Mouse (Mus musculus): ENCODE results near the gene Traf5. TPM values are rescaled to one million over a fixed set of nuclear protein-coding genes. Genes with fewer than 3 reads are reported as not detected.

Traf5 gene
- polyA plus RNA-seq, 1 experiment = 1.0 TPM

DNA sequence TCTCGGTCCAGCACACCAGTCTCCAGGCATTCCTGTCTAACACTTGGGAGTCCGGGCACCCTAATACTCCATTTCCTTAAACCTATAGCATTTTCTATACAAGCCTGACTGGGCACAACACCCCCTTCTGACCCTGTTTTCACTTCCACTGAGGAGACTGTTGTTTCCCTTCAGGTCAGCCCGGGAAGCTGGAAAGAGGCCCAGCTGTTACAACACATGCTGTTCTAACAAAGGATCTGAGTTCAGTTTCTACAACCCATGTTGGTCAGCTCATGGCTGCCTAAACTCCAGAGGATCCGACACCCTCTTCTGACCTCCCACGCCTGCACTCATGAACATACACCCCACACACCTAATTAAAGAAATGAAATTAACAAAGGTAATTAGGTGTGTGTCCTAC lies 39.4 kb downstream of the Traf5 start:
- no peak for TF ChIP-seq GATA1 (IDR thresholded peaks at IDR 0.05; ENCODE audit: low read length)

DNA sequence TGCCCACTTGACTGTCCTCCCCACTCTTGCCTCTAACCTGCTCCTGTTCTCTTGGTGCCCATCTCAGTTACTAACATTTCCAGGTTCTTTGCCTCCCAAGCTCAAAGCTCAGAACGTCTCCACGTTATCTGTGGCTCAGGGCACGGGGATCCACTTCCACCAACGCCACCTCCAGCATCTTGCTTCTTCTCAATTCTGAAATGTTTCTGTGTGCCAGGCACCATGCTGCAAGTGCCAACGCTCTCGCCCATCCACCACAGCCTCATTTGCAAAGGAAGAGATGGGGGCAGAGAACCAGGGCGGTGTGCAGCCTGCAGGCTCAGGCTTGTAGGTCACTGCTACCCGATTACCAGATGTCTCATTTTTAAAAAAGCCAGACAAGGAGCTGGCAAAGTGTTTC lies 39.9 kb downstream of the Traf5 start:
- TF ChIP-seq GATA1 (IDR thresholded peaks at IDR 0.05; ENCODE audit: low read length) = no peak

DNA sequence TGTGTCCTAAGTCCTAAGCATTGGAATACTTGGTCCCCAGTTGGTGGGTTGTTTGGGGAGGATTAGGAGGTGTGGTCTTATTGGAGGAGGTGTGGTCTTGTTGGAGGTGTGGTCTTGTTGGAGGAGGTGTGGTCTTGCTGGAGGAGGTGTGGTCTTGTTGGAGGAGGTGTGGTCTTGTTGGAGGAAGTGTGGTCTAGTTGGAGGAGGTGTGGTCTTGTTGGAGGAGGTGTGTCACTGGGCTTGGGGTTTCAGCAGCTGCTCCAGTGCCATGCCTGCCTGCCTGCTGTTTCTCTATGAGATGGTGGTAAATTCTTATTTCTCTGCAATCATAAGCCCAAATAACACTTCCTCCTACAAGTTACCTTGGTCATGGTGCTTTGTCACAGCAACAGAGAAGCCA lies 93.3 kb downstream of the Traf5 start:
- TF ChIP-seq GATA1 (IDR thresholded peaks at IDR 0.05; ENCODE audit: low read length) = no peak

DNA sequence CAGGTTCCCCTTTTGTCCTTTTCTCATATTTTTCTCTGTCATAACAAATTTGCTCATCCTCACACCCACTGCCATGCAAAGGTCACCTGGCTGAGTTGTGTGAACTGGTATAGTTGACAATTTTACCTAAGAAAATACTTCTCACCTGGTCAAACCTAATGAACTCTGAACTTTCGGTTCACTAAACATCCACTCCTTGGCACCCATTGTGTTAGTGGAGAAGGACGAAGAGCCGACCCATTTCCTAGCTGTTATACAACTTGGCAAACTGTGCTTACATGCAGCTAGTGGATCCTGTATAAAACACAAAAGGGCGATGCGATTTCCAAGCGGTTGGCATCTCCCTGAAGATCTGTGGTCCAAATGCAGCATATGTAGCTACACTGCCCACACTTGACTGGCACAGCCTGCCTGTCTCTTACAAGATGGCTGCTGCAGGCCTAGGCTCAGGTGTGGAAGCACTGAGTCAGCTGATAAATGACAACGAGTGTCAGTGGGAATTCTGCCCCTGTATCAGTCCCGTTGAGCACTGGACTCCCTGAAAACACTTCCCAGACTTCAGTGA lies 95.7 kb downstream of the Traf5 start:
- no peak for TF ChIP-seq GATA1 (IDR thresholded peaks at IDR 0.05; ENCODE audit: low read length)

DNA sequence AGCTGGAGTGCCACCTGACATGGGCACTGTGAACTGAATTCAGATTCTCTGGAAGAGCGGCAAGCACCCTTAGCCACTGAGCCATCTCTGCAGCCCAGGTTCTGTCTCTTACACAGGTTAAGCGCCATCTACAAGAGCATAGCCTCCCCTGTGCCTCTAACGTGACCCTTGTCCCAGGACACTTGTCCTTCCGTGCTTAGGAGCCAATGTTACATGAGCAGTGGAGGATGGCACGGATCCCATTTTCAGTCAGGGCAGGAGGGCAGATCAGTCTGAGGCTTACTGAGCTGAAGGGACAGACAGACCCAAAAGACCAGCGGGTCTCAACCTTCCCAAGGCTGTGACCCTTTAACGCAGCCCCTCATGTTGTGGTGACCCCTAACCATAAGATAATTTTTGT lies 96.4 kb downstream of the Traf5 start:
- TF ChIP-seq GATA1 (IDR thresholded peaks at IDR 0.05; ENCODE audit: low read length) = no peak

DNA sequence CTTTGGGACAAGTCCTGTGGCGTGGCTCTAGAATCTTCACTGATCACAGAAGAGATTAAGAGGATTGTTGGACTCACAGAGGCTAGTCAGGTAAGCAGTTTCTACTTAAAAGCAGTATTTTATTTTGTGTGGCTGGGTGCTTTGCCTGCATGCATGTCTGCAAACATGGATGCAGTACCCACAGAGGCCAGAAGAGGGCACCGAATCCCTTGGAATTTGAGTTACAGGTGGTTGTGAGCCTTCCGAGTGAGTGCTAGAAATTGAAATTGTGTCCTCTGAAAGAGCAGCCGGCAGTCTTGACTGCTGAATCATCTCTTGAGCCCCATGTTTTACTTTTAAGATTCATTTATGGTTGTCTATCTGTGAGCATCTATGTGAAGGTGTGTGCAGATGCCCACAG lies 96.9 kb downstream of the Traf5 start:
- TF ChIP-seq GATA1 (IDR thresholded peaks at IDR 0.05; ENCODE audit: low read length) = no peak

DNA sequence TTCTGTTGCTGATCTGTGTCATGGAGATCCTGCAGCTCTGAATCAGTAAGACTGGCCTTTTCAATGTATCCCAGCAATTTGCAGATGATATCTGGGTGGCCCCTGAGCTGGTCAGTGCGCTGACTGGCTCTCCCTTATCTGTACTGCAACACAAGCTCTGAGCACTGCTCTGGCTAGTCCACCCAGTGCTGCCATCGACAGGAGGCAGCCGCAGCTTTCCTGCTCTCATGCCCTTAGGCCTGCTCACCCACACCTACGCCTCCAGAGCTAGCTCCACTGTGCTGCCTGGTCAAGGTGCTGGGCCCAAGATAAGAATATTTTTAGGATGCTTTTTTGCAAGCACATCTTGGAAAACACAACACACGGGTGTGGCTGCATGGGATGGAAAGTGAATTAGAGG lies 97.9 kb downstream of the Traf5 start:
- no peak for TF ChIP-seq GATA1 (IDR thresholded peaks at IDR 0.05; ENCODE audit: low read length)

DNA sequence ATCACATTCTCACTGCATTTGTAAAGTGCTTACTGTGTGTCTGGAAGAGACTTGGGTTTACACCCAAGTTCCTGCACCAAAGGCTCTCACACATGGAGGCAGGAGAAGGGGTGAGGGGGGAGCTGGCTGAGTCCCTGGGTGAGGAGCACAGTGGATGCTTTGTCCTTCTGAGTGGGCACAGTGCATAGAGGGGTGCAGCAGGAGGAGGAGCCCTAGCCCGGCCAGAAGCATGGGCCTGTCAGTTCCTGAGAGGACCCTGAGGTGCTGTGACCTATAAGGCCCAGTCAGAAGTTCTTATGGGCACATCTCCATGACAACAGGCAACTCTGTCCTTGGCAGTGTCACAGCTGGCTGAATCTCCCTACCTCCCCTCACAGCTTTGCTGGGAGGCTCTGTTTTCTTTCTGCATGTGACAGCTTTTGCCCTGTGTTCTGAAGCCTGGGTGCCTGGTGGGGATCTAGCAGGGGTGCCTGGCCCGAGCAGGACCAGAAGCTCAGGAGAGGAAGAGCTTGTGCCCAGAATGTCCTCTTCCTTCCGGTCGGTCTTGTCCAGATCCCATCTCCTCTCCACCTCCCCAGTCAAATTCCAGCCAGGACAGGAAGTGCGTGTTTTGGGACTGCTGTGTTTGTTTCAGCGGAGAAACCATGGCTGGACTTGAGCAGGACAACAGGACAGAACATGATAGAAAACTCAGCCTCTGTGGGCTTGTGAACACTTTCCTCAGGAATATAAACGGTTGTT lies 100.1 kb downstream of the Traf5 start:
- TF ChIP-seq GATA1 (IDR thresholded peaks at IDR 0.05; ENCODE audit: low read length) = no peak

DNA sequence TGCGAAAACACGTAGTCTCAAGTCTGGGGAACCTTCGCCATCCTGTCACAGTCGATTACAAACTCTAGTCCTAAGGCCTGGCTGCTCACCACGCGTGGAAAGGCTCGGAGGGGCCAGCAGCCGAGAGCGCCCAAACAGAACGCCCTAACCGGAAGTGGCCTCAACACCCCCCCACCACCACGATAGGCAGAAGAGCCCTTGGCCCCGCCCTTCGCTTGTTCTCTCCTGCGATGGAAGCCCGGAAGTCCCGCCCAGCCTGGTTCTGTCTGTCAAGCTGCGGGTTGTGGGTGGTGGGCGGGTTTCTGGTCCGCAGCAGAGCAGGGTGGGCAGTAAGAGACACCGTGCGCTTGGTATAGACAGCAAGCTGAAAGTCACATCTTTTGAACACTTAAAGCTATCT lies 102.4 kb downstream of the Traf5 start:
- TF ChIP-seq GATA1 (IDR thresholded peaks at IDR 0.05; ENCODE audit: low read length) = no peak

DNA sequence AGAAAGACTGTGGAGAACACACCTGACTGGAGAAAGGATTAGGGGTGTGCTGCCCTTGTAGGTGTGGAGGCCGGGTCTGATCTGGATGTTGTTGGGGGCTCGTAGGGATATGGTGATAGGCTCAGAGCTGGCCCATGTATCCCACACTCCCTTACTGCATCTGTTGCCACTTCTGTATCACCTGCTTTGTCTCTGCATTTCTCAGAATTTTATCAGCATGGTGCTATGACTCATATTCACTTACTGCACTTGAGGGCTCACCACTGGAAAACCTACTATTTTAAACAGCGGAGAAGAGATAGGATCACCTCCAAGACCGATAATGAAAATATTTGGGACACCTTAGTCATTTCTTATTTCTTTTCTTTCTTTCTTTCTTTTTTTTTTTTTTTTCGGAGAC lies 103.3 kb downstream of the Traf5 start:
- no peak for TF ChIP-seq GATA1 (IDR thresholded peaks at IDR 0.05; ENCODE audit: low read length)

DNA sequence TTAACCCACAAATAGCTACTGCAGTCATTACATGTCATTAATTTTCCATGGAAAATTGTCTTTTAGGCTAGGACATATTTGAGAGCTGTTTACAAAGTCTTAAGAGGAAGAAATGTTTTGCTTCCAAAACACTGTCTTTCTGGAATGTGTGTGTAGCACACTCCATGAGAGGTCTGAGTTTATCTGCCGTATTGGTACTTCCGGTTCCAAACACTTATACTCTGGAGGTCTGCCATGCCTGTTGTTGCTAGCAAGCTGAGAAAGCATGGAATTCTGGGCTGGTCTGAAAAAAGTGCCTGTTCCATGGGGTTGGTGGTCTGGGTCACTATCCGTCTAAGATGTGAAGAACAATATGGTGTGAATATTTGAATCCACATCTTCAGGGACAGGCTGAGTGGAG lies 103.7 kb downstream of the Traf5 start:
- no peak for TF ChIP-seq GATA1 (IDR thresholded peaks at IDR 0.05; ENCODE audit: low read length)

DNA sequence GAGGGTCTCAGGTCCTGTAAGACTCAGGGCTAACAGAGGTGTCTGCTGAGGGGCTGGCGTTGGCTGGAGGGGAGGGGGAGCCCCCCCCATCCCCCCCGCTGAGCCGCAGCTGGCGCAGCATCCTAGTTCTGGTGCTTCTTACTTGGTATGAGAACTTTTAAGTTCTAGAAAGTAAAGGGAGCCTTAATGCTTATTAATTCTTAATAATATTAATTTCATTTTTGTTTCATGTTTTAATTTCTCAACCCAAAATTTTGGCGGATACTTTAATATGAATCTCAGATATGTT lies 104.9 kb downstream of the Traf5 start:
- no peak for TF ChIP-seq GATA1 (IDR thresholded peaks at IDR 0.05; ENCODE audit: low read length)

DNA sequence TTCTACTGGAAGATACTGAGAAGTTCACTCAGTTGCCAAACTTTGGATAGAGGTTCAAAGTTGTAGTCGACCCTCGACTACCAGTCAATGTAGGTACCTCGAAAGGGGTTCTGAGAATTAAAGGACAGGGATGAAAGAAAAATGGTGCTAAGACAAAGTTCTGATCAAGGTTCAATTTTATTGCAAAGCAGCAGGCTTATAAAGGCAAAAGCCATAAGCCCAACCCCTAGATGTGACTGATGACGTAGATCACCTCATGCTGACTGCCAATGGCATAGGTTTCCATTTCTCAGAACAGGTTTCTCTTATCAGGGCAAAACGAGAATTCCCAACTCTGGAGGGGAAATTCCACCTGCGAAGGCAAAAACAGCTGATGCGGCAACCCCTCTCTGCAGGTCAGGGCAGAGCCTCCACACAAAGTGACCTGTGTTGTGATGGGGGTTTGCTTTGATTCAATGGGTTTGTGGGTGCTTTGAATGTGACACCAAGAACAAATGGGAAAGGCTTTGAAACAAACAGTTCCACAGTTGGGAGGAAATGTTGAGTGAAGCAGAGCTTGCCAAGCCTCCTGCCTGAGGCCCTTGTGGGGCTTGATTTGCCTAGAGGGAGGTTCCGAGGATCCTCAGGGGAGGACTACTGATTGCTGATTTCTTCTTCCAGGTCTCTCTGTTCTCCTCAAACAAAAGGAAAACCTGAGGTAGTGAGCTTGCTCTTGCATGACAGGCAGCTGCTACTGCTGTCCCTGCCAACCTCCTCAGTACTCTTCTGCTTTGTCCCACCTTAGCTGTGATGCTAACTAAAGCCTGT lies 105.5 kb downstream of the Traf5 start:
- TF ChIP-seq GATA1 (IDR thresholded peaks at IDR 0.05; ENCODE audit: low read length) = no peak

DNA sequence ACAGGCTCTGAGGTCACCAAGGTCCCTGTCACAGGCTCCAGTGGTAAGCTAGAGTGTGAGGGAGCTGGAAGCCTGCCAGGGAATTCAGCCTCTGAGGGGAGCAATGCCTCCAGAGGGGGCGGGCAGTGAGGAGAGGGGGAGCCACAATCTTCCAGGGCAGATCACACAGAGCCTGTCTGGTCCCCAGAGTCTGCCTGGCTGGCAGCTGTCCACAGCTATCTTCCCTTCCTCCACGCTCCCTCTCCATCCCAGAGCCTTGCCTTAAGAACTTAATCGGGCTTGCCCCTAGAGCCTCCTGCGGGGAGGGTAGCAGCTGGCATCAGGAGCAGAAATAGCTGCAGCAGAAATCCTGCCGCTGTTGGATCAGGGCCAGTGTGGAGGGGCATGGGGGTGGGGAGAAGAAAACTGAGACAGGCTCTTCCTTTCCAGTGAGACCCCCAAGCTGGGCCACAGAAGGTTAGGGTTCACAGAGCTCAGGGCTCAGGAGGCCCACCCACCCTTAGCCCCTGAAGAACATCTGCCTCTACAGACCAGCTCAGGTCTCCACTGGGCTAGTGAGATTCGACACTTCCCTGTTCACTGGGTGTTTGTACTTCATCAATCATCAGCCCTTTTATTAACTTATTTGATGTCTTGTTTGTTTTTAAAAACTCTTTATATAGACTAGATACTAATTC lies 110.8 kb downstream of the Traf5 start:
- TF ChIP-seq GATA1 (IDR thresholded peaks at IDR 0.05; ENCODE audit: low read length) = no peak

DNA sequence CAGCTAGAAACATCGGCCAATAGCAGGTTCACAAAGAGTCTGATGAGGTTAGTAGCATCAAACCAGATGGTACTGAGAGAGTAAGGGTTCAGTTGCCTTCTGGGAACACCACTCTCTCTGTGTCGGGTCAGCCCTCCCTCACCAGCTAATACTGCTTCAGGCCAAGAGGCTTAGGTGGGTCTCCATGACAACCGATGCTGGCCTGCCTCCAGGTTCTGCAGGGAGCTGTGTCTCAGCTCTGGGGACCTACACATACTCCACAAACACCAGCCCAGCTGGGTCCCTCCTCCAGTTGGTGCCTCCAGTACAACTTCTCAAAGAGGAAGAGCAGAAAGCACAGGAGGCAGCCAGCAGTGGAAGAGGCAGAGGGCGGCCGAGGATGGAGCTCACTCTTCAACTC lies 115.2 kb downstream of the Traf5 start, which contains the start of gene Rd3:
Gene Rd3 (plus strand): TSS at position 184 of the 400 bp plus-strand sequence.
- no peak for TF ChIP-seq GATA1 (IDR thresholded peaks at IDR 0.05; ENCODE audit: low read length)

All from G1E-ER4 (cell line).